Mouse (Mus musculus) left cerebral cortex, postnatal 10 days (tissue): ENCODE data around the gene Tspan33. TPM values are rescaled to one million over a fixed set of nuclear protein-coding genes. Genes with fewer than 3 reads are reported as not detected.

Experiments
- DNase-seq, 2 experiments: peaks; one replicate each; pipeline ENCODE4 v3.0.0; 2021 to 2022; ENCODE audit warnings: low spot score in 2 of 2, mixed read lengths in 1 of 2; ENCODE audit errors: extremely low spot score in 1 of 2
- intact Hi-C: fragments of 180-260 bp; cut with DNase I; formaldehyde crosslinking; loops from one replicate; pipeline ENCODE4 v1.15.1; 2025
- total RNA-seq, 2 experiments: library from RNA; stranded (reverse); gene quantifications; 2 replicates each; pipeline ENCODE4 v1.2.3; 2021

The Tspan33 gene
- total RNA-seq, 2 experiments from 2014 or later, result 18.8 to 20.4 TPM

GRCm38 (mm10) chr6:29695290-29695674 is 1.3 kb downstream of the Tspan33 start:
- intact Hi-C loops, result no loop called here

DNA sequence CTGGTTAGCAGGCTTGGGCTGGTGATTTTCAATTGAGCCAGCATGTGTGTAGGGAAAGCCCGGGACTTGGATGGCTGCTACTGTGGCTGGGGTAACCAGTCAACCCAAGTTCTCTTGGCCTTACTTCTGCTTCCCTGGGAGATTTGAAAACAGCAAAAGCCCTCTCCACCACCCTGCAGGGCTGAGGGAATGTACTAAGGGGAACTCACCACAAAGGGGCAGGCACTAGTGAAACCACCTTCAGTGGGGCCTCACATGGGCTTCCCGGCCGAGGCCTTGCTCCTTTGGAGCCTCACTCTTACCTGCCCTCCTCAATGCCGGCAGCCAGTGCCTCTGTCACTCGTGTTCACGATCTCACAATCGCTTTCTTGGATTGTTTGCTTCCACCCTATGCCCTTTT is 2.0 kb downstream of the Tspan33 start:
- intact Hi-C loops, result no loop called here
- no peak for DNase-seq

More at GRCm38 (mm10) chr6:29695290-29695674, 1.3 kb downstream of the Tspan33 start:
- DNase-seq, result no peak

DNA sequence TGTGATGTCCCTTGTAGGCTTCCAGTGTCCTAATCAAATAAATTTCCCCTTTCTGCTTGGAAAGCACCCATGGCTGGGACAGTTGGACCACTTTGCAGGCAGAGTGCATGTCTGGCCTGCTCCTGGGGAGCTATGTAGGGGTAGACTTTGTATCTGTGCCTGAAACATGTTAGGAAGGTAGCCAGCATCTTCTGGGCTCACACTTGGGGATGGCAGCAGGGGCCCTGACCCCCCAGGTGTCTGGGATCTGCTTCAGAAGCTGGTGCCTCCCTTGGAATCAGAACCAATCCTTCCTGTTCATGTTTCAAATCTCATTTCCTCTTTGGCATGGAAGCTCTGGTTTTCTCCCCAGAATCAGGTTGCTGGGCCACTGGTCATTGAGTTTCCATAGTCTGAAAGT is 3.1 kb downstream of the Tspan33 start:
- no peak for DNase-seq
- intact Hi-C loops, result no loop called here

DNA sequence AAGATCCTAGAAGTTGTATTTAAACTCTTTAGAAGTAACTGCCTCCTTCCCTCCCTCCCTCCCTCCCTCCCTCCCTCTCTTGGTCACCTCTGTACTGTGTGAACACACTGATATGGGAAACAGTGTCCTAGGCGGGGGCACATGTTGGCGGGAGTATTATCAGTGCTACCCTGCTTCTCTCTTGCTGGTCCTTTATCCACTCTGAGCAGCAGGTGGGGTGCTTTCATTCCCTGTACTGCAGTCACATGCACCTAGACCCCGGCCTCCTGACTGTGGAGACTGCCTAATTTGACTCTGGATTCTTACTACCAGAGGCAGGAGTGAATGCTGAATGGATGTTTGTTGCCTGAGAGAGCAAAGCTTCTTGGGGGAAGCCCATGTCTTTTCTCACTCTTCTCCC is 3.5 kb downstream of the Tspan33 start:
- no peak for DNase-seq
- intact Hi-C loops, result no loop called here

- intact Hi-C loops, result no loop called here
- DNase-seq, result no peak
These were observed 5.2 kb downstream of the Tspan33 start for GRCm38 (mm10) chr6:29699085-29699745.

- DNase-seq, result no peak
- intact Hi-C loops, result no loop called here
These were observed 7.0 kb downstream of the Tspan33 start for GRCm38 (mm10) chr6:29701051-29701450.

- intact Hi-C loops, result no loop called here
- DNase-seq, result no peak
These were observed 8.1 kb downstream of the Tspan33 start for GRCm38 (mm10) chr6:29702126-29702525.

DNA sequence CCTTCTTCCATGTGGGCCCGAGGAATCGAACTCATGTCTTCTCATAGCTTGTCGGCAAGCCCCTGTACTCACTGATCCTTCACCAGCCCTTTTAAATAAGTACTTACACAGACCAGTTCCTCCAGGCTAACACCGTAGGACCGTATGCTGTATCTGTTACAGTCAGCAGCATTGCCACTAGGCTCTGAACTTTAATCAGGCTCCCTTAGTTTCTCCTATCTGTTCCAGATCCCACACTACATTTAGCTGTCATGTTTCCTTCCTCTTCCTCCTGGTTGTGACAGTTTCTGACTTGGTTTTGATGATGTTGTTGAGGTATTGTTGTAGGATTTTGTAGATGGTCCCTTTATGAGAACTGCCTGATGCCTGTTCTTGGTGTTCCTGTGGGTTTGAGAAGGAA is 10.1 kb downstream of the Tspan33 start:
- intact Hi-C loops, result no loop called here
- no peak for DNase-seq

DNA sequence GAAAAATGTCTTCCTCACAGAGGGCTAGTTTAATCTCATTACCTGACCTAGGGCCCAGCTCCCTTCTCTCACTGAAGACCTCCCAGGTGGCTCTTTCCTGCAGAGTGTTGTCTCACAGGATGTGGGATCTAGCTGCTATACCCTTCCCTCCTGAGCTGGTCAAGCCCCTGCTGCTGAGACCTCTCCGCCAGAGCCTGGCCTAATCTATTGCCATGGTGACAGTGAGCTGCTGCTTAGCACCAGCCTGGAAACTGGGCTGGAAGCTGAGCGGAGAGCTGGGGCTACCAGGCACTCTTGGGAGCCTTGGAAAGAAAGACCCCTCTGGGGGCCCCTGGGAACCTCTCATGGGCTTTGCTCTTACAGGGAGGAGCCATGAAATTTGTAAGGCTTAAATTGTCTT is 13.9 kb downstream of the Tspan33 start:
- DNase-seq, result no peak
- intact Hi-C loops, result no loop called here

- intact Hi-C loops, result loop anchor here (5.0 kb wide), 2 partner anchors 46 to 106 kb away; no protein-coding TSS in a partner anchor
- no peak for DNase-seq
These were observed 17.3 kb downstream of the Tspan33 start for GRCm38 (mm10) chr6:29711318-29711717.

- peak in 1 of 2 experiments; percentile 55 for DNase-seq
- intact Hi-C loops, result loop anchor here (5.0 kb wide), 2 partner anchors 45 to 105 kb away; no protein-coding TSS in a partner anchor
These were observed 18.1 kb downstream of the Tspan33 start for GRCm38 (mm10) chr6:29712011-29712584.

DNA sequence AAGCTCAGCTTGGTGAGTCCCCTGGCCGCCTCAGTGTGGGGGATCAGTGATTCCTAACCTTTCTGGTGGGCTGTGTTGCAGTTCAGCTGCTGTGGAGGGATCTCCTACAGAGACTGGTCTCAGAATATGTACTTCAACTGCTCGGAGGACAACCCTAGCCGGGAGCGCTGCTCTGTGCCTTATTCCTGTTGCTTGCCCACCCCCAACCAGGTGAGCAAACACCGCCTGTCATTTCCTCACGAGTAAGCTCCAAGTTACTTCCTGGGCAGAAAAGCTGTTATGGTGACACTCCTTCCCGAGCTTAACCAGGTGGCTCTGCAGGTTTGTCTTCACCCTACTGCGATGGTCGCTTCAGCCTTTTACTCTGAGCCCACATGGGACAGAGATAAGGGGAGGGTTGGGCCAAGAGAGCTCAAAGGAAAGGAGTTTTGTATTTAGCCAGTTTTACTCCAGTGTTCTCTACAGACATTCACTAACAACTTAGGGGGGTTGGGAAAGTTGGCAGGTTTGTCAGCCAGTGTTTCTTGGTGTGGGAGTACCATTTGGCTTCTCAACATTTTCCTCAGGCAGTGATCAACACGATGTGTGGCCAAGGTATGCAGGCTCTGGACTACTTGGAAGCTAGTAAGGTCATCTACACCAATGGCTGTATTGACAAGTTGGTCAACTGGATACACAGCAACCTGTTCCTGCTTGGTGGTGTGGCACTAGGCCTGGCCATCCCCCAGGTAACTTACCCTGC is 22.8 kb downstream of the Tspan33 start:
- DNase-seq, result no peak
- intact Hi-C loops, result no loop called here

GRCm38 (mm10) chr6:29717541-29717940 is 23.5 kb downstream of the Tspan33 start:
- intact Hi-C loops, result no loop called here
- no peak for DNase-seq

DNA sequence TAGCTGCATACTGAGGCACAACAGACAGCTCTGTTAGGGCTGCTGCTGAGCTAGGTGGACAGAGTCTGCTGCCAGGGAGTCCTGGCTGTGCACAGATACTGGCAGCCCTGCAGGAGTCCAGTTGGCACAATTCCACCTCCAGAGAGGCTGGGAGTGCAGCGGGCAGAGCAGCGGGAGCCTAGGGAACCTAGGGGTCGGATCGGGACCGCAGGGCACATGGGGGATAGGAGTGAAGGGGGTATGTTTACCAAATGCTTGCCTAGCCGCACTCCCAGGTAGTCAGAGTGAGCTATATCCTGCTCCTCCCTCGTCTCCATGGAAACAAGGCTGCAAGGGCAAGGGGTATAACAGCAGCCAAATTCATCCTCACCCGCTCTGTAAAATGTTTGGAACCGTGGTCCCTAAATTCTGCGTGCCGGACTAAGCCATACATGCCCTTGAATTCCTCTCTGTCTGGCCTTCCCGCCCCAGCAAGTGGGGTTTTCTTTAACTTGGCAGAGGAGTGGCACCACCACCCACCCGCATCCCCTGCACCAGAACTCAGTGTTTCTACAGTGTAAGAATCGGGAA is 24.0 kb downstream of the Tspan33 start:
- intact Hi-C loops, result no loop called here
- peak in 1 of 2 experiments; percentile 56 for DNase-seq

DNA sequence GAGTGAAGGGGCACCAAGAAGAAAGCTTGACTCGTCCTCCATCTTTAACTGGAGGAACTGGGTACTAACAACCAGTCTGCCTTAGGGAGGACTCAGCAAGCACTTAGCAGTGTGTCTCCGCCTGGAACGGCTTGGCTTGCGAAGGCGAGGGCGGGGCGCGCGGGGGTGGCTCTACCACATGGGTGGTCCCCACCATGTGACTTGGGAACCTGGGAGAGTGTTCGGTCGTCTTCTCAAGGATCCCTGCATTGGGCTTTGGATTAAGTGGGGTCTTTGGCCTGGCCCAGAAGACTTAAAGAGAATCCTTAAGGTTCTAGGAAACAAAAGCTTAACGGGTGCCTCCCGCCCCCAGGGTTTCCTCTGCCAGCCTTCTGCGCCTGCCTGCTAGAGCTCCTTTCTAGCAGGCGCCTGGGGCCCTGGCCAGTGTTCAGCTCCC is 24.9 kb downstream of the Tspan33 start:
- DNase-seq, result peak; percentile 54 to 82
- intact Hi-C loops, result no loop called here

DNA sequence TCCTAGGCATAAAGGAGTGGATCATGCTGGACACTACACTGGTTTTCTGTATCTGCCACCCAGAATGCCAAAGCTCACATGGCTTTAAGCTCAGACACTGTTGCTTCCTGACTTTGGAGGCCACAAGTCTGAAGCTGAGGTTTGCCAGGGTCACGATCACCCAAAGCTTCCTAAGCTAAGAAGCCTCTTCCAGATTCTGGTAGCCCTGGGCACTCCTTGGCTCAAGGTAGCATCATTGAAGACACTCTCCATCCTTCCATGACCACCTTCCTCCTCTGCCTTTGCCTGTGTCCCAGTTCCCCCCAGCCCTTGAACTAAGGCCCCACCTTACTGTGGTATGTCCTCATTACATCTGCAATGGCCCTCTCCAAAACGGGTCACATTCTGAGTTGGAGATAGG is 27.9 kb downstream of the Tspan33 start:
- DNase-seq, result no peak
- intact Hi-C loops, result no loop called here

DNA sequence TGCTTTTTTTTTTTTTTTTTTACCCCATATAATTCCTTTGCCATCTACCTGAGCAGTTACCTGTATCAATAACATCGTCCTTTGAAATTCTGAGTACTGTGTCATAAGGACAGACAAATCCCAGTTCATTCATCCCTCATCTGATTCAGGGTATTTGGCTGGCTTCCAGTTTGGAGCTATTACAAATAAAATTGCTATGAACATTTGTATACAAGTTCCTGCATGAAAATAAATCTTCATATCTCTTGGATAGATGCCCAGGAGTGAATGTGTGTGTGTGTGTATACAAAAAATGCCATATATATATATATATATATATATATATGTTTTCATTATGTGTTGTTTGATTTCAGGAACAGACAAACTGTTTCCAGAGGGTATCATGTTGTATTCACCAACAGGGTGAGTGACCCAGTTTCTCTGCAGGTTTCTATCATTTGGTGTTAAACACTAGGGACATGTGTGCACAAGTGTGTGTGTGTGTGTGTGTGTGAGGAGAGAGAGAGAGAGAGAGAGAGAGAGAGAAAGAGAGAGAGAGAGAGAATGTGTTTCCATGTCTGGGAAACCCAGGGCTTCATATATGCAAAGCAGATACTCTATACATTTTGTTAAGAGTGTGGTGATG is 32.7 kb downstream of the Tspan33 start:
- DNase-seq, result no peak
- intact Hi-C loops, result no loop called here

DNA sequence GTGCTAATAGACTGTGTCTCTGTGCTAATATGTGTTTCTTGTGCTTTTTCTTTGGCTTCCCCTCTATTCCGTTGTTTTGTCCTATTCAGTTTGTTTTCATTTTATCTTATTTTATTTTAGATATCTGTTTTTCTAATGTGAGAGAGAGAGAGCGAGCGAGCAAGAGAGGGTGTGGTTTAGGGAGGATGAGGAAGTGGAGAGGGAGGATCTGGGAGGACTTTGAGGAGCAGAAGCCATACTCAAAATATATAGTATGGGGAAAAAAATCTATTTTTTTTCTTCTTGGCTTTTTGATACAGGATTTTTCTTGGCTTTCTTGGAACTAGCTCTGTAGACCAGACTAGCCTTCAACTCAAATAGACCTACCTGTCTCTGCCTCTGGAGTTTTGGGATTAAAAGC is 34.0 kb downstream of the Tspan33 start:
- intact Hi-C loops, result no loop called here

GRCm38 (mm10) chr6:29729491-29729890 is 35.5 kb downstream of the Tspan33 start:
- DNase-seq, result no peak
- intact Hi-C loops, result no loop called here

More for the DNA sequence above, 34.0 kb downstream of the Tspan33 start:
- DNase-seq, result no peak
